Mouse (Mus musculus): Measurements from ENCODE around the gene Cldn15. TPM values are rescaled to one million over a fixed set of nuclear protein-coding genes. Genes with fewer than 3 reads are reported as not detected.

Gene Cldn15
- polyA plus RNA-seq, 1 experiment, result 0.53 TPM

- TF ChIP-seq CTCF (IDR thresholded peaks at IDR 0.05; ENCODE audit: borderline replicate concordance, extremely low read depth, insufficient read depth, insufficient read length) (no peak), POLR2A (IDR thresholded peaks at IDR 0.05; ENCODE audit: borderline replicate concordance, extremely low read depth, insufficient read depth, insufficient read length, poor library complexity, severe bottlenecking) (no peak)
- DNase-seq (ENCODE audit: low read depth), result no peak
Observed at GRCm38 (mm10) chr5:137024318-137024717, 57.9 kb downstream of the Cldn15 start.

- TF ChIP-seq POLR2A (IDR thresholded peaks at IDR 0.05; ENCODE audit: borderline replicate concordance, extremely low read depth, insufficient read depth, insufficient read length, poor library complexity, severe bottlenecking) (no peak), CTCF (IDR thresholded peaks at IDR 0.05; ENCODE audit: borderline replicate concordance, extremely low read depth, insufficient read depth, insufficient read length) (peak; percentile 93)
- DNase-seq (ENCODE audit: low read depth), result peak; percentile 72
Observed at GRCm38 (mm10) chr5:137025132-137025531, 58.7 kb downstream of the Cldn15 start.

Other genes with a start within 250 kb of the Cldn15 start
- gene Col26a1, start 83.4 kb upstream of the Cldn15 start, polyA plus RNA-seq (2012; rRNA removed), result 38.2 and 52.4 TPM in 2 replicates
- 56.2 and 58.2 TPM in 2 replicates for gene Ift22, start 58.5 kb upstream of the Cldn15 start, polyA plus RNA-seq (2012; rRNA removed)
- 316 and 348 TPM in 2 replicates for gene Fis1, start 13.3 kb upstream of the Cldn15 start, polyA plus RNA-seq (2012; rRNA removed)
- 75.0 and 81.7 TPM in 2 replicates for gene Plod3, start 20.4 kb downstream of the Cldn15 start, polyA plus RNA-seq (2012; rRNA removed)
- gene Znhit1, start 21.4 kb downstream of the Cldn15 start, polyA plus RNA-seq (2012; rRNA removed), result 89.0 and 104 TPM in 2 replicates
- 6.7 and 9.3 TPM in 2 replicates for gene Vgf, start 59.8 kb downstream of the Cldn15 start, polyA plus RNA-seq (2012; rRNA removed)
- 162 and 163 TPM in 2 replicates for gene Ap1s1, start 79.5 kb downstream of the Cldn15 start, polyA plus RNA-seq (2012; rRNA removed)
- 2.1 and 2.6 TPM in 2 replicates for gene Serpine1, start 105.7 kb downstream of the Cldn15 start, polyA plus RNA-seq (2012; rRNA removed)
- 1.2 and 2.2 TPM in 2 replicates for gene Trim56, start 149.6 kb downstream of the Cldn15 start, polyA plus RNA-seq (2012; rRNA removed)
- 0.05 and 0.08 TPM in 2 replicates for gene Muc3, start 182.7 kb downstream of the Cldn15 start, polyA plus RNA-seq (2012; rRNA removed)
- gene Muc3a, start 245.8 kb downstream of the Cldn15 start, polyA plus RNA-seq (2012; rRNA removed), result 0.87 and 1.4 TPM in 2 replicates